Mouse (Mus musculus): ENCODE data around the gene Isg20. TPM values are rescaled to one million over a fixed set of nuclear protein-coding genes. Genes with fewer than 3 reads are reported as not detected.

Gene Isg20
- polyA plus RNA-seq, 2 experiments, result 47.2 to 72.1 TPM

- no peaks in the 10 kb centered on the region for H3K9me3 ChIP-seq (ENCODE audit: control insufficient read depth, low read length)
- H3K4me1 ChIP-seq (replicated peaks; ENCODE audit: control insufficient read depth in 2 of 2, insufficient read depth in 2 of 2, low read length in 1 of 2), result no peaks in the 10 kb centered on the region
- H3K4me3 ChIP-seq (ENCODE audit: insufficient read depth in 1 of 2, low read depth in 2 of 2, low read length in 2 of 2), result no peak overlapping the region
- peaks cover 46% of the 10 kb centered on the region for H3K27me3 ChIP-seq (ENCODE audit: control insufficient read depth, insufficient read depth, low read length)
- no peak overlapping the region for H3K4me2 ChIP-seq (ENCODE audit: low read depth)
- TF ChIP-seq EP300 (IDR thresholded peaks at IDR 0.05; ENCODE audit: low read depth) (no peak), CTCF (IDR thresholded peaks at IDR 0.05; ENCODE audit: low read depth) (no peak)
- 13% methylated on average over 8 of the region's 8 CpGs for WGBS (ENCODE audit: insufficient replicate concordance)
- DNase-seq (ENCODE audit: low read depth in 3 of 3, low spot score in 3 of 3) (no peak), ATAC-seq (ENCODE audit: insufficient read depth) (no peak)
- no peaks in the 10 kb centered on the region for H3K36me3 ChIP-seq (replicated peaks; ENCODE audit: control insufficient read depth, insufficient read depth, low read depth)
- H3K9ac ChIP-seq (replicated peaks), result no peak overlapping the region
- no peak overlapping the region for H3K27ac ChIP-seq
Observed at GRCm38 (mm10) chr7:78883726-78884060, 29.5 kb upstream of the Isg20 start.

GRCm38 (mm10) chr7:78884139-78884538, 29.1 kb upstream of the Isg20 start:
- no peaks in the 10 kb centered on the region for H3K4me1 ChIP-seq (replicated peaks; ENCODE audit: control insufficient read depth in 2 of 2, insufficient read depth in 2 of 2, low read length in 1 of 2)
- H3K27me3 ChIP-seq (ENCODE audit: control insufficient read depth, insufficient read depth, low read length), result peaks cover 46% of the 10 kb centered on the region
- no peak overlapping the region for H3K4me3 ChIP-seq (ENCODE audit: insufficient read depth in 1 of 2, low read depth in 2 of 2, low read length in 2 of 2)
- no peak overlapping the region for H3K9ac ChIP-seq (replicated peaks)
- DNase-seq (ENCODE audit: low read depth in 3 of 3, low spot score in 3 of 3) (no peak), ATAC-seq (ENCODE audit: insufficient read depth) (no peak)
- TF ChIP-seq EP300 (IDR thresholded peaks at IDR 0.05; ENCODE audit: low read depth) (no peak), CTCF (IDR thresholded peaks at IDR 0.05; ENCODE audit: low read depth) (no peak)
- no peak overlapping the region for H3K27ac ChIP-seq
- no peak overlapping the region for H3K4me2 ChIP-seq (ENCODE audit: low read depth)
- no peaks in the 10 kb centered on the region for H3K36me3 ChIP-seq (replicated peaks; ENCODE audit: control insufficient read depth, insufficient read depth, low read depth)
- no peaks in the 10 kb centered on the region for H3K9me3 ChIP-seq (ENCODE audit: control insufficient read depth, low read length)
- WGBS (ENCODE audit: insufficient replicate concordance), result 8% methylated on average over 6 of the region's 6 CpGs

GRCm38 (mm10) chr7:78885404-78885803, 27.8 kb upstream of the Isg20 start:
- ATAC-seq (ENCODE audit: insufficient read depth) (no peak), DNase-seq (ENCODE audit: low read depth in 3 of 3, low spot score in 3 of 3) (no peak)
- Histone ChIP-seq H3K36me3 (replicated peaks; ENCODE audit: control insufficient read depth, insufficient read depth, low read depth) (no peaks in the 10 kb centered on the region), H3K27me3 (ENCODE audit: control insufficient read depth, insufficient read depth, low read length) (peaks cover 46% of the 10 kb centered on the region), H3K9me3 (ENCODE audit: control insufficient read depth, low read length) (no peaks in the 10 kb centered on the region), H3K4me1 (replicated peaks; ENCODE audit: control insufficient read depth in 2 of 2, insufficient read depth in 2 of 2, low read length in 1 of 2) (no peaks in the 10 kb centered on the region), H3K27ac (no peak overlapping the region), H3K4me3 (ENCODE audit: insufficient read depth in 1 of 2, low read depth in 2 of 2, low read length in 2 of 2) (no peak overlapping the region), H3K9ac (replicated peaks) (no peak overlapping the region), H3K4me2 (ENCODE audit: low read depth) (no peak overlapping the region)
- WGBS (ENCODE audit: insufficient replicate concordance), result 60% methylated on average over 5 of the region's 5 CpGs
- TF ChIP-seq CTCF (IDR thresholded peaks at IDR 0.05; ENCODE audit: low read depth), result no peak
- no peak for TF ChIP-seq EP300 (IDR thresholded peaks at IDR 0.05; ENCODE audit: low read depth)

GRCm38 (mm10) chr7:78886496-78886895, 26.7 kb upstream of the Isg20 start:
- H3K4me2 ChIP-seq (ENCODE audit: low read depth), result no peak overlapping the region
- DNase-seq (ENCODE audit: low read depth in 3 of 3, low spot score in 3 of 3), result no peak
- H3K27me3 ChIP-seq (ENCODE audit: control insufficient read depth, insufficient read depth, low read length), result peaks cover 41% of the 10 kb centered on the region
- no peak overlapping the region for H3K27ac ChIP-seq
- no peak for ATAC-seq (ENCODE audit: insufficient read depth)
- no peak for TF ChIP-seq EP300 (IDR thresholded peaks at IDR 0.05; ENCODE audit: low read depth)
- no peak for TF ChIP-seq CTCF (IDR thresholded peaks at IDR 0.05; ENCODE audit: low read depth)
- no peak overlapping the region for H3K4me3 ChIP-seq (ENCODE audit: insufficient read depth in 1 of 2, low read depth in 2 of 2, low read length in 2 of 2)
- H3K9me3 ChIP-seq (ENCODE audit: control insufficient read depth, low read length), result no peaks in the 10 kb centered on the region
- H3K36me3 ChIP-seq (replicated peaks; ENCODE audit: control insufficient read depth, insufficient read depth, low read depth), result no peaks in the 10 kb centered on the region
- no peaks in the 10 kb centered on the region for H3K4me1 ChIP-seq (replicated peaks; ENCODE audit: control insufficient read depth in 2 of 2, insufficient read depth in 2 of 2, low read length in 1 of 2)
- no peak overlapping the region for H3K9ac ChIP-seq (replicated peaks)
- 65% methylated on average over 4 of the region's 4 CpGs for WGBS (ENCODE audit: insufficient replicate concordance)

- peaks cover 35% of the 10 kb centered on the region for H3K27me3 ChIP-seq (ENCODE audit: control insufficient read depth, insufficient read depth, low read length)
- H3K9ac ChIP-seq (replicated peaks), result no peak overlapping the region
- H3K4me3 ChIP-seq (ENCODE audit: insufficient read depth in 1 of 2, low read depth in 2 of 2, low read length in 2 of 2), result no peak overlapping the region
- 58% methylated on average over 9 of the region's 9 CpGs for WGBS (ENCODE audit: insufficient replicate concordance)
- H3K36me3 ChIP-seq (replicated peaks; ENCODE audit: control insufficient read depth, insufficient read depth, low read depth), result no peaks in the 10 kb centered on the region
- DNase-seq (ENCODE audit: low read depth in 3 of 3, low spot score in 3 of 3) (no peak), ATAC-seq (ENCODE audit: insufficient read depth) (no peak)
- TF ChIP-seq CTCF (IDR thresholded peaks at IDR 0.05; ENCODE audit: low read depth) (no peak), EP300 (IDR thresholded peaks at IDR 0.05; ENCODE audit: low read depth) (no peak)
- H3K4me2 ChIP-seq (ENCODE audit: low read depth), result no peak overlapping the region
- H3K4me1 ChIP-seq (replicated peaks; ENCODE audit: control insufficient read depth in 2 of 2, insufficient read depth in 2 of 2, low read length in 1 of 2), result no peaks in the 10 kb centered on the region; a peak in 1 of 4 replicates
- no peaks in the 10 kb centered on the region for H3K9me3 ChIP-seq (ENCODE audit: control insufficient read depth, low read length)
- H3K27ac ChIP-seq, result no peak overlapping the region
Observed at GRCm38 (mm10) chr7:78887431-78887842, 25.8 kb upstream of the Isg20 start.
